Mouse (Mus musculus) lung, embryonic 16.5 days (tissue): ENCODE measurements at regions not wholly inside any gene's neighbourhood (a gene's known extent, or its start where the extent isn't known, plus 50 kb on each side); places are given as distances from the start of the nearest gene placed in this dataset.
A peak's percentile ranks its signal among the peaks of the same experiment; 100 is the strongest.

Experiments
- ATAC-seq: fragments of 200-750 bp; cut with Nextera tagmentation; 2 replicates; pipeline ENCODE4 v1.8.0; 2017; ENCODE audit warnings: low read depth, mild to moderate bottlenecking, moderate library complexity
- H3K27ac ChIP-seq: fragments of 300-500 bp; sonication (generic); 2 replicates; pipeline ENCODE4 v1.5.1; 2014; ENCODE audit warnings: mild to moderate bottlenecking, control low read depth, low read length
- H3K27me3 ChIP-seq: fragments of 300-500 bp; sonication (generic); 2 replicates; pipeline ENCODE4 v1.6.1; 2014; ENCODE audit warnings: low read depth, low read length, mixed read lengths; ENCODE audit not compliant: control insufficient read depth, insufficient read depth
- H3K36me3 ChIP-seq: fragments of 300-500 bp; sonication (generic); 2 replicates; pipeline ENCODE4 v1.6.1; 2014; ENCODE audit warnings: low read length; ENCODE audit not compliant: control insufficient read depth, insufficient read depth
- H3K4me1 ChIP-seq: fragments of 300-500 bp; sonication (generic); replicated peaks from 2 replicates; pipeline ENCODE4 v1.6.1; 2014; ENCODE audit warnings: low read length, mixed read lengths; ENCODE audit not compliant: control insufficient read depth, insufficient read depth
- H3K4me2 ChIP-seq: fragments of 300-500 bp; sonication (generic); 2 replicates; pipeline ENCODE4 v1.6.1; 2014; ENCODE audit warnings: low read depth, low read length, control low read depth
- H3K4me3 ChIP-seq: fragments of 300-500 bp; sonication (generic); 2 replicates; pipeline ENCODE4 v1.5.1; 2014; ENCODE audit warnings: mild to moderate bottlenecking, low read length, control low read depth
- H3K9ac ChIP-seq: fragments of 300-500 bp; sonication (generic); 2 replicates; pipeline ENCODE4 v1.6.1; 2014; ENCODE audit warnings: low read length, control low read depth
- H3K9me3 ChIP-seq: fragments of 300-500 bp; sonication (generic); 2 replicates; pipeline ENCODE4 v1.6.1; 2016; ENCODE audit warnings: low read length; ENCODE audit not compliant: control insufficient read depth
- WGBS: fragments of 180-500 bp; shearing (Covaris S2); extraction: QIAGEN DNeasy Blood & Tissue Kit; methylation state at CpG from one replicate; pipeline ENCODE4 v1.1.7; 2014; 5-methylcytosine and 5-hydroxymethylcytosine counted together

- WGBS: 86% methylated on average over 7 of the region's 7 CpGs
- H3K4me1 ChIP-seq: no peaks in the 10 kb centered on the region
These were observed 55.3 kb upstream of the Plcb1 start for GRCm38 (mm10) chr2:134730547-134730946.

GRCm38 (mm10) chr2:134726713-134727112 is 59.2 kb upstream of the Plcb1 start:
- ATAC-seq: no peak
- Histone ChIP-seq H3K4me3 (no peak overlapping the region), H3K27me3 (no peaks in the 10 kb centered on the region), H3K36me3 (no peaks in the 10 kb centered on the region), H3K4me1 (no peaks in the 10 kb centered on the region), H3K9ac (no peak overlapping the region), H3K27ac (no peak overlapping the region), H3K9me3 (no peaks in the 10 kb centered on the region), H3K4me2 (no peak overlapping the region)
- 72% methylated on average over 2 of the region's 2 CpGs for WGBS

More at GRCm38 (mm10) chr2:134730547-134730946, 55.3 kb upstream of the Plcb1 start:
- no peaks in the 10 kb centered on the region for H3K27me3 ChIP-seq
- no peaks in the 10 kb centered on the region for H3K36me3 ChIP-seq
- H3K9me3 ChIP-seq: no peaks in the 10 kb centered on the region
- no peak overlapping the region for H3K4me3 ChIP-seq
- H3K9ac ChIP-seq: no peak overlapping the region
- no peak for ATAC-seq
- no peak overlapping the region for H3K4me2 ChIP-seq
- H3K27ac ChIP-seq: no peak overlapping the region

GRCm38 (mm10) chr2:134724071-134724470 is 61.8 kb upstream of the Plcb1 start:
- no peaks in the 10 kb centered on the region for H3K9me3 ChIP-seq
- H3K27me3 ChIP-seq: no peaks in the 10 kb centered on the region
- no peak overlapping the region for H3K27ac ChIP-seq
- H3K36me3 ChIP-seq: no peaks in the 10 kb centered on the region
- H3K9ac ChIP-seq: no peak overlapping the region
- H3K4me3 ChIP-seq: no peak overlapping the region
- H3K4me1 ChIP-seq: no peaks in the 10 kb centered on the region
- no peak for ATAC-seq
- no peak overlapping the region for H3K4me2 ChIP-seq
- WGBS: 64% methylated on average over 10 of the region's 10 CpGs

- WGBS: 49% methylated on average over 2 of the region's 2 CpGs
- Histone ChIP-seq H3K4me2 (no peak overlapping the region), H3K27me3 (no peaks in the 10 kb centered on the region), H3K4me1 (no peaks in the 10 kb centered on the region), H3K36me3 (no peaks in the 10 kb centered on the region), H3K9me3 (no peaks in the 10 kb centered on the region), H3K9ac (no peak overlapping the region), H3K27ac (no peak overlapping the region), H3K4me3 (no peak overlapping the region)
- no peak for ATAC-seq
These were observed 68.0 kb upstream of the Plcb1 start for GRCm38 (mm10) chr2:134717815-134718362.

- H3K9ac ChIP-seq: no peak overlapping the region
- WGBS: 44% methylated on average over 1 of the region's 1 CpGs
- H3K36me3 ChIP-seq: no peaks in the 10 kb centered on the region
- no peaks in the 10 kb centered on the region for H3K4me1 ChIP-seq
- H3K4me3 ChIP-seq: no peak overlapping the region
- H3K27ac ChIP-seq: no peak overlapping the region
- no peaks in the 10 kb centered on the region for H3K9me3 ChIP-seq
- no peak overlapping the region for H3K4me2 ChIP-seq
- ATAC-seq: peak; percentile 86
- H3K27me3 ChIP-seq: no peaks in the 10 kb centered on the region
These were observed 69.3 kb upstream of the Plcb1 start for GRCm38 (mm10) chr2:134716531-134716930.

GRCm38 (mm10) chr2:134714001-134714400 is 70.1 kb upstream of the Tmx4 start:
- Histone ChIP-seq H3K9me3 (no peaks in the 10 kb centered on the region), H3K4me1 (no peaks in the 10 kb centered on the region), H3K4me3 (no peak overlapping the region), H3K4me2 (no peak overlapping the region), H3K9ac (no peak overlapping the region), H3K27me3 (no peaks in the 10 kb centered on the region), H3K36me3 (no peaks in the 10 kb centered on the region), H3K27ac (no peak overlapping the region)
- WGBS: 88% methylated on average over 3 of the region's 3 CpGs
- no peak for ATAC-seq

- Histone ChIP-seq H3K4me2 (no peak overlapping the region), H3K4me3 (no peak overlapping the region), H3K9ac (no peak overlapping the region), H3K9me3 (no peaks in the 10 kb centered on the region), H3K27me3 (no peaks in the 10 kb centered on the region), H3K36me3 (no peaks in the 10 kb centered on the region), H3K4me1 (no peaks in the 10 kb centered on the region), H3K27ac (no peak overlapping the region)
- no peak for ATAC-seq
- WGBS: 50% methylated on average over 1 of the region's 1 CpGs
These were observed 64.8 kb upstream of the Tmx4 start for GRCm38 (mm10) chr2:134708754-134709153.

- H3K4me2 ChIP-seq: no peak overlapping the region
- ATAC-seq: peak; percentile 81
- WGBS: 49% methylated on average over 2 of the region's 2 CpGs
- H3K4me1 ChIP-seq: no peaks in the 10 kb centered on the region
- H3K27ac ChIP-seq: no peak overlapping the region
- H3K9ac ChIP-seq: no peak overlapping the region
- no peak overlapping the region for H3K4me3 ChIP-seq
- H3K9me3 ChIP-seq: peaks cover 5% of the 10 kb centered on the region
- no peaks in the 10 kb centered on the region for H3K27me3 ChIP-seq
- no peaks in the 10 kb centered on the region for H3K36me3 ChIP-seq
These were observed 59.1 kb upstream of the Tmx4 start for GRCm38 (mm10) chr2:134703067-134703466.

- no peak for ATAC-seq
- no peak overlapping the region for H3K4me3 ChIP-seq
- H3K9me3 ChIP-seq: peaks cover 5% of the 10 kb centered on the region
- H3K27ac ChIP-seq: no peak overlapping the region
- H3K9ac ChIP-seq: no peak overlapping the region
- WGBS: 51% methylated on average over 2 of the region's 2 CpGs
- no peak overlapping the region for H3K4me2 ChIP-seq
- no peaks in the 10 kb centered on the region for H3K27me3 ChIP-seq
- H3K36me3 ChIP-seq: no peaks in the 10 kb centered on the region
- H3K4me1 ChIP-seq: no peaks in the 10 kb centered on the region
These were observed 53.5 kb upstream of the Tmx4 start for GRCm38 (mm10) chr2:134697424-134697823.

GRCm38 (mm10) chr2:134696394-134696793 is 52.4 kb upstream of the Tmx4 start:
- no peaks in the 10 kb centered on the region for H3K36me3 ChIP-seq
- WGBS: 80% methylated on average over 2 of the region's 2 CpGs

More at GRCm38 (mm10) chr2:134696394-134696793, 52.4 kb upstream of the Tmx4 start:
- Histone ChIP-seq H3K4me2 (no peak overlapping the region), H3K9me3 (peaks cover 5% of the 10 kb centered on the region), H3K4me1 (no peaks in the 10 kb centered on the region), H3K4me3 (no peak overlapping the region), H3K9ac (no peak overlapping the region), H3K27ac (no peak overlapping the region), H3K27me3 (no peaks in the 10 kb centered on the region)
- no peak for ATAC-seq
